Comparison of ENCODE assay signal across 9 mouse cellular contexts in genomic region chr9:119631899-119632533, GRCm38 (mm10). TPM values are rescaled to one million over a fixed set of nuclear protein-coding genes. Genes with fewer than 3 reads are reported as not detected.
DNase-seq lines count a peak whose midpoint lies in the region; ATAC-seq and TF ChIP-seq lines count a peak whose summit lies in the region.
"Had no signal": no experiment of that assay in that cellular context is flagged by ENCODE, and none has a peak within 500 bp of the region (broad histone marks: within the 10 kb centered on the region; RNA-seq: fewer than 3 reads in every experiment).

No protein-coding gene starts in this region.

- no peaks in the 10 kb centered on the region for H3K79me2 ChIP-seq in liver, adult 2 months (ENCODE audit: control insufficient read depth, insufficient read depth, low read length)

- H3K4me3 ChIP-seq in liver, adult 2 months (ENCODE audit: insufficient read depth, low read depth, low read length), result no peak overlapping the region
- H3K4me3 ChIP-seq in liver, postnatal 0 days (ENCODE audit: low read depth, low read length), result no peak overlapping the region
- H3K4me3 ChIP-seq in heart, embryonic 13.5 days, result no peak overlapping the region

- H3K4me2 ChIP-seq in liver, postnatal 0 days (ENCODE audit: low read depth, low read length), result no peak overlapping the region
- H3K4me2 ChIP-seq in heart, embryonic 13.5 days, result peak overlapping the region; percentile 52

- TF ChIP-seq POLR2A in liver, adult 2 months (IDR thresholded peaks at IDR 0.05; ENCODE audit: extremely low read depth, insufficient read depth, low read length), result no peak

- no peaks in the 10 kb centered on the region for H3K36me3 ChIP-seq in liver, adult 2 months (ENCODE audit: control insufficient read depth, insufficient read depth, low read length)
- no peaks in the 10 kb centered on the region for H3K36me3 ChIP-seq in liver, postnatal 0 days (replicated peaks; ENCODE audit: insufficient read depth, low read length)
- no peaks in the 10 kb centered on the region for H3K36me3 ChIP-seq in heart, embryonic 13.5 days
- H3K36me3 ChIP-seq: G1E had no signal

- no peaks in the 10 kb centered on the region for H3K27me3 ChIP-seq in liver, adult 2 months (ENCODE audit: control insufficient read depth, insufficient read depth, low read length)
- H3K27me3 ChIP-seq in liver, postnatal 0 days (ENCODE audit: insufficient read depth, low read length), result 0 out of 2 replicates have a peak, but pooled peaks cover 4% of the 10 kb centered on the region
- peaks cover 16% of the 10 kb centered on the region for H3K27me3 ChIP-seq in heart, embryonic 13.5 days (replicated peaks)

- ATAC-seq in liver, postnatal 0 days, result no peak
- ATAC-seq in heart, embryonic 13.5 days (ENCODE audit: extremely low read depth, insufficient number of reproducible peaks, low FRiP score, low TSS enrichment), result peak; percentile 73; the same call in 1 of the 2 replicates

- no peak overlapping the region for H3K9ac ChIP-seq in liver, adult 2 months (ENCODE audit: low read depth, low read length)
- no peak overlapping the region for H3K9ac ChIP-seq in liver, postnatal 0 days (replicated peaks)
- no peak overlapping the region for H3K9ac ChIP-seq in heart, embryonic 13.5 days

- TF ChIP-seq EP300 in liver, postnatal 0 days (IDR thresholded peaks at IDR 0.05; ENCODE audit: low read depth), result no peak

- WGBS in liver, adult 2 months, result 39% methylated on average over 15 of the region's 15 CpGs
- 43% methylated on average over 15 of the region's 15 CpGs for WGBS in liver, postnatal 0 days (ENCODE audit: insufficient replicate concordance)
- WGBS in heart, embryonic 13.5 days, result 6% methylated on average over 15 of the region's 15 CpGs

- peak; percentile 15 for DNase-seq in liver, adult 2 months (ENCODE audit: extremely low read depth, low read depth, low spot score)
- DNase-seq in liver, postnatal 0 days, result no peak
- peak; percentile 31 to 52 for DNase-seq in cerebellum, postnatal 14 days
- peak; percentile 35 to 41 for DNase-seq in kidney, postnatal 25 days
- DNase-seq in right cerebral cortex, adult 18-20 months, result no peak
- DNase-seq in right cerebral cortex, postnatal 4 days, result no peak
- DNase-seq in frontal cortex, postnatal 25 days (ENCODE audit: low spot score in 2 of 2), result no peak

- H3K4me1 ChIP-seq in liver, adult 2 months (ENCODE audit: control insufficient read depth, insufficient read depth, low read length), result no peaks in the 10 kb centered on the region
- H3K4me1 ChIP-seq in liver, postnatal 0 days (ENCODE audit: insufficient read depth), result no peaks in the 10 kb centered on the region
- peaks cover 48% of the 10 kb centered on the region for H3K4me1 ChIP-seq in heart, embryonic 13.5 days

- TF ChIP-seq CTCF in liver, adult 2 months (IDR thresholded peaks at IDR 0.05; ENCODE audit: low read depth, low read length), result no peak
- TF ChIP-seq CTCF in liver, postnatal 0 days (IDR thresholded peaks at IDR 0.05; ENCODE audit: low read depth), result no peak

- no peaks in the 10 kb centered on the region for H3K9me3 ChIP-seq in liver, postnatal 0 days (ENCODE audit: low read length)
- H3K9me3 ChIP-seq in heart, embryonic 13.5 days, result no peaks in the 10 kb centered on the region

- H3K27ac ChIP-seq in liver, adult 2 months (replicated peaks; ENCODE audit: insufficient read depth, low read depth, low read length), result no peak overlapping the region
- no peak overlapping the region for H3K27ac ChIP-seq in liver, postnatal 0 days (ENCODE audit: low read depth)
- H3K27ac ChIP-seq in heart, embryonic 13.5 days (replicated peaks), result peak overlapping the region; percentile 91

RNA-seq across cellular contexts. Expression of gene Scn5a, which starts 53.2 kb away (rescaled TPM):
- under 0.01 TPM in 1 of 2 replicates, not detected in the other for total RNA-seq in liver, adult 2 months (2014; rRNA removed)
- not detected in 2 replicates for polyA plus RNA-seq in liver, adult 2 months (2012; rRNA removed)
- polyA plus RNA-seq in liver, postnatal 0 days (2015; fragmentation: Nextera tagmentation; extraction: Ambion mirVana), result 0.01 TPM in 2 replicates
- polyA plus RNA-seq in heart, embryonic 13.5 days (2015; fragmentation: Nextera tagmentation; extraction: Ambion mirVana), result 7.4 and 7.8 TPM in 2 replicates
- polyA plus RNA-seq: G1E had no signal

Comparison
In these comparisons a context has a peak if more than half of its experiments do, and no peak if none do; other contexts are left out.
1. DNase-seq: peak in liver, adult 2 months (single experiment), cerebellum, postnatal 14 days (2 of 2) and kidney, postnatal 25 days (2 of 2); none in liver, postnatal 0 days (single experiment), right cerebral cortex, adult 18-20 months (single experiment), right cerebral cortex, postnatal 4 days (single experiment) and frontal cortex, postnatal 25 days (0 of 2).